Comparison of ENCODE assay signal across 8 mouse cellular contexts in the genomic region with DNA sequence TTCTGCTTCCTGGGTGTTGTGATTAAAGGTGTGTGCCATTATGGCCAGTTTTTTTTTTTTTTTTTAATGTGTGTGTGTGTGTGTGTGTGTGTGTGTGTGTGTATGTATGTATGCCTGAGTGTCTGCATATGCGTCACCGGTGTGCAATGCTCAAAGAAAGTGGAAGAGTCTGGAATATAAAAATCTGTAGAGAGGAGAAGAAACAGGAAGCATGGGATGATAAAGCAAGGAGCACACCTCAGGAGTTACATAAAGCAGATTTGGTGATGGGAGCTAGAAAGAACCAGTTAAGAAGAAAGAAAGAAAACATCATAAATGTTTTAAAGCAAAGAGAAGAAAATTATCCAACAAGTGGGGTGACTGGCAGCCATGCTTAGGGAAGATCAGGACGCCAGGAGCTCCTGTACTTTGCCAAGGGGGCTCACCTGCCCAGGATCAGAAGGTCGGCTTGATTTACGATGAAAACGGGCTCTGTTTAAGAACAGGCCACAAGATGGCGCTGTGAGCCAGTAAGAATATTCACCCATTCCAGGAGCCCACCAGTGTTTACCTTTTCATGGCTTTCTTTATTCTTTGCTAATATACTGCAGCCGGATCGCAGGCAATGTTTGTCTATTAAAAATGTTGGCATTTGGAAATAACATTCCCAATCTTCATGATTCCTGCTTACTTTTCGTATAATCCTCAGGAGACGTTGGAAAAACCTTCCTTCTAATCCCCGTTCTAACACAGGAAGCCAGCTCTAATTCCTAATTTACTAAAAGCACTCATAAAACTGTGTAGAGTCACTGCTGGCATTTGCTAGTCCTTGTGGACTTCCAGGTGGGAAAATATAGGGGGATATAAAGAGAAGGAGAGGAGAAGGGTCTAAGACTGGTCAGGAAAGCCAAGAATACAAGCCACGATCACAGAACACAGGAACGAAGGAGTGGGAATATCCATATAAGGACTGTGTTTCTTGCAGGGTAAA.
DNase-seq lines count a peak whose midpoint lies in the region; ATAC-seq and TF ChIP-seq lines count a peak whose summit lies in the region.

No protein-coding gene starts in this region.

- TF ChIP-seq POLR2A in thymus, adult 2 months (IDR thresholded peaks at IDR 0.05; ENCODE audit: control insufficient read depth, extremely low read depth, insufficient read depth, low read length, poor library complexity) = no peak
- no peak for TF ChIP-seq POLR2A in myocyte (IDR thresholded peaks at IDR 0.05; ENCODE audit: insufficient read length, low read depth)

- no peak overlapping the region for H3K4me3 ChIP-seq in thymus, adult 2 months (ENCODE audit: control insufficient read depth, insufficient read depth, low read length)
- no peak overlapping the region for H3K4me3 ChIP-seq in limb, embryonic 11.5 days (ENCODE audit: low read depth, low read length)
- H3K4me3 ChIP-seq in myocyte = no peak overlapping the region

- 38% methylated on average over 14 of the region's 14 CpGs for WGBS in thymus, adult 2 months
- 22% methylated on average over 14 of the region's 14 CpGs for WGBS in limb, embryonic 11.5 days

- H3ac ChIP-seq in myocyte (ENCODE audit: control insufficient read depth, insufficient read length) = no peak overlapping the region

- no peaks in the 10 kb centered on the region for H3K36me3 ChIP-seq in thymus, adult 2 months (ENCODE audit: control insufficient read depth, insufficient read depth, low read length)
- no peaks in the 10 kb centered on the region for H3K36me3 ChIP-seq in limb, embryonic 11.5 days (ENCODE audit: control insufficient read depth, insufficient read depth, low read length)
- no peaks in the 10 kb centered on the region for H3K36me3 ChIP-seq in myocyte (ENCODE audit: control insufficient read depth, insufficient read depth)

- no peaks in the 10 kb centered on the region for H3K79me2 ChIP-seq in myocyte (ENCODE audit: control insufficient read depth, insufficient read depth)

- no peak overlapping the region for H3K4me2 ChIP-seq in limb, embryonic 11.5 days (ENCODE audit: low read depth, severe bottlenecking)
- H3K4me2 ChIP-seq in myocyte (ENCODE audit: low read depth) = peak overlapping the region; percentile 27

- no peaks in the 10 kb centered on the region for H3K4me1 ChIP-seq in thymus, adult 2 months (replicated peaks; ENCODE audit: control insufficient read depth, insufficient read depth, low read length)
- H3K4me1 ChIP-seq in limb, embryonic 11.5 days (ENCODE audit: control insufficient read depth, insufficient read depth, low read length) = 0 out of 2 replicates have a peak, but pooled peaks cover 2% of the 10 kb centered on the region

- no peaks in the 10 kb centered on the region for H3K27me3 ChIP-seq in thymus, adult 2 months (ENCODE audit: control insufficient read depth, insufficient read depth, low read length)
- H3K27me3 ChIP-seq in limb, embryonic 11.5 days (ENCODE audit: control insufficient read depth, insufficient read depth, low read length) = no peaks in the 10 kb centered on the region
- H3K27me3 ChIP-seq in myocyte (ENCODE audit: control insufficient read depth, insufficient read depth, insufficient read length) = no peaks in the 10 kb centered on the region

- ATAC-seq in limb, embryonic 11.5 days (ENCODE audit: insufficient number of reproducible peaks, low FRiP score, low TSS enrichment, low read depth) = 0 out of 2 replicates have a peak, but pooled peaks have one; percentile 51

- H3K9me3 ChIP-seq in limb, embryonic 11.5 days (ENCODE audit: control insufficient read depth, low read length) = no peaks in the 10 kb centered on the region

- no peak overlapping the region for H3K9ac ChIP-seq in limb, embryonic 11.5 days (ENCODE audit: low read length)

- no peak overlapping the region for H3K27ac ChIP-seq in thymus, adult 2 months (ENCODE audit: control insufficient read depth, insufficient read depth, low read length)
- H3K27ac ChIP-seq in limb, embryonic 11.5 days (replicated peaks; ENCODE audit: low read depth, low read length) = no peak overlapping the region

- no peak for TF ChIP-seq CTCF in thymus, adult 2 months (IDR thresholded peaks at IDR 0.05; ENCODE audit: borderline replicate concordance, control insufficient read depth, extremely low read depth, insufficient read depth, low read length, poor library complexity)

- peak; percentile 28 for DNase-seq in thymus, adult 2 months
- no peak for DNase-seq in thymus, adult 18-20 months
- DNase-seq in cerebellum, adult 9-11 months = peak; percentile 18
- peak; percentile 72 for DNase-seq in frontal cortex, postnatal 25 days (ENCODE audit: low spot score in 2 of 2)
- DNase-seq in kidney, adult 8-10 months = peak; percentile 29 to 67
- DNase-seq in limb, embryonic 11.5 days (ENCODE audit: low spot score) = peak; percentile 88
- peak; percentile 41 for DNase-seq in thymus, postnatal 0 days (ENCODE audit: low spot score)

TF ChIP-seq in myocyte, 11 proteins besides CTCF, POLR2A, EP300 and RAD21:
- no peak for TF ChIP-seq CEBPB (IDR thresholded peaks at IDR 0.05; ENCODE audit: insufficient read depth, poor library complexity, severe bottlenecking)
- no peak for TF ChIP-seq MYOG (IDR thresholded peaks at IDR 0.05; ENCODE audit: control insufficient read depth in 1 of 3, insufficient read depth in 1 of 3, insufficient read length in 2 of 3, low read depth in 2 of 3)
- no peak for TF ChIP-seq POLR2AphosphoS2 (IDR thresholded peaks at IDR 0.05; ENCODE audit: insufficient read length, low read depth)
- TF ChIP-seq TCF3 (IDR thresholded peaks at IDR 0.05; ENCODE audit: insufficient read length, low read depth) = no peak
- TF ChIP-seq TCF12 (IDR thresholded peaks at IDR 0.05; ENCODE audit: insufficient read depth, poor library complexity, severe bottlenecking) = no peak
- TF ChIP-seq E2F4 (IDR thresholded peaks at IDR 0.05; ENCODE audit: insufficient read depth) = no peak

Comparison
In these comparisons a context has a peak if more than half of its experiments do, and no peak if none do; other contexts are left out.
1. DNase-seq: peak in thymus, adult 2 months (single experiment), cerebellum, adult 9-11 months (single experiment), frontal cortex, postnatal 25 days (2 of 2), kidney, adult 8-10 months (2 of 2), limb, embryonic 11.5 days (single experiment) and thymus, postnatal 0 days (single experiment); none in thymus, adult 18-20 months (0 of 2).